Mouse (Mus musculus): Measurements from ENCODE around the gene Cdk10. TPM values are rescaled to one million over a fixed set of nuclear protein-coding genes. Genes with fewer than 3 reads are reported as not detected.

The Cdk10 gene
- polyA plus RNA-seq, 1 experiment from 2014 or later: 18.3 TPM

GRCm38 (mm10) chr8:123267926-123268656, 43.4 kb downstream of the Cdk10 start:
- DNase-seq (ENCODE audit: low spot score): no peak

DNA sequence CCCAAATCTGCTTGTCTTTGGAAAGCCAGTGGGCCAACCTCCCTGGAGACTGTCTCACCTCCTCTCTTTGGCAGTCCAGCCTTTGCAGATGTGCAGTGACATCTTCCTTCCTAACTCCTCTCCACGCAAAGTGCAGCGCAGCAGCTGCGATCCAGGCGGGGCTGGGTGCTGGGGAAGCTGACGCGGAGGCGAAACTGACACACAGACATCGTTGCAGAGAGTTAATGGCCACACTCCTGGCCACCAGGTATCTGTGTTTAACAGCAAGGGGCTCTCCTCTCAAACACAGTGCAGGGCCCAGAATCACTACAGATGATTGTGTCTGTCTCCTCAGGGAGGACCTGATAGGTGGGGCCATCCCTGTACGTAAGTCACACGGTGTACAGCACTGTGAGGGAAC, 46.5 kb downstream of the Cdk10 start:
- no peak for DNase-seq (ENCODE audit: low spot score)

DNA sequence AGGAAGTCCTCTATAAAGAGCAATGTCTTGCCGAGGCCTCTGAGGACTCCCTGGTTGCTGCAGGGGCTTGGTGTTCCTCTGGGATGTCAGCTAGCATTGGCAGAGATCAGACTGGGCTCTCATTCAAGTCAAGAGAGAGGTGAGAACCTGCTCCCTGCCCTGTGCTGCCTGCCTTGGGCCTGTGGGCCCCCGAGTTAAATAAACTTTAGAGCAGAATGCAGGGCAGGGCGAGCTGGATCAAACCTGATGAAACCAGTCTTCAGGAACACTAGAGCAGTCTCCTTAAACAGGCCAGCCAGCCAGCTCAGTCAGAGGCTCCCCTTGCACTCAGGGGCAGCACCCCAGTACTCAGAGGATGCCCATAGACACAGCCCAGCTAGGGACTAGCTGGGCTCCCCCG, 47.3 kb downstream of the Cdk10 start:
- DNase-seq (ENCODE audit: low spot score): no peak

GRCm38 (mm10) chr8:123274447-123274846, 49.8 kb downstream of the Cdk10 start:
- DNase-seq (ENCODE audit: low spot score): no peak

GRCm38 (mm10) chr8:123275096-123275495, 50.5 kb downstream of the Cdk10 start:
- DNase-seq (ENCODE audit: low spot score): no peak

- DNase-seq (ENCODE audit: low spot score): no peak
Measured at GRCm38 (mm10) chr8:123278445-123278844, 53.8 kb downstream of the Cdk10 start.

DNA sequence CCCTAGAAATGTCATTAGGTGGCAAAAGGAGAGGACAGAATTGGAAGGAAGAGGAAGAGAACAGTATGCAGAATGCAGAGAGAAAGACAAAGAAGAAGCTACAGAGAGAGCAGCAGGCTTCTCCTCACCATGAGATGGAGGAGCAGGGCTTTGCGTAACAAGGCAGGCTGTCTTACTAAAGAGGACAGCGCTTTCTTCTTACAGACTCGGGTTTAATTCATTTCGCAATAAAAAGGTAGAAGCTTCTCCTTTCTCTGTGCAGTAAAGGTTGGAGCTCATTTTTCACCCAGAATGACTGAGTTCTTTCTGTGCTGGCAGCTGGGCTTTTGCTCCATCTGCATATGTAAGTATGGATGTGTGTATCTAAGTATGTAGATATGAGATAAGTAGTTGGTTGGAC, 55.2 kb downstream of the Cdk10 start:
- no peak for DNase-seq (ENCODE audit: low spot score)

DNA sequence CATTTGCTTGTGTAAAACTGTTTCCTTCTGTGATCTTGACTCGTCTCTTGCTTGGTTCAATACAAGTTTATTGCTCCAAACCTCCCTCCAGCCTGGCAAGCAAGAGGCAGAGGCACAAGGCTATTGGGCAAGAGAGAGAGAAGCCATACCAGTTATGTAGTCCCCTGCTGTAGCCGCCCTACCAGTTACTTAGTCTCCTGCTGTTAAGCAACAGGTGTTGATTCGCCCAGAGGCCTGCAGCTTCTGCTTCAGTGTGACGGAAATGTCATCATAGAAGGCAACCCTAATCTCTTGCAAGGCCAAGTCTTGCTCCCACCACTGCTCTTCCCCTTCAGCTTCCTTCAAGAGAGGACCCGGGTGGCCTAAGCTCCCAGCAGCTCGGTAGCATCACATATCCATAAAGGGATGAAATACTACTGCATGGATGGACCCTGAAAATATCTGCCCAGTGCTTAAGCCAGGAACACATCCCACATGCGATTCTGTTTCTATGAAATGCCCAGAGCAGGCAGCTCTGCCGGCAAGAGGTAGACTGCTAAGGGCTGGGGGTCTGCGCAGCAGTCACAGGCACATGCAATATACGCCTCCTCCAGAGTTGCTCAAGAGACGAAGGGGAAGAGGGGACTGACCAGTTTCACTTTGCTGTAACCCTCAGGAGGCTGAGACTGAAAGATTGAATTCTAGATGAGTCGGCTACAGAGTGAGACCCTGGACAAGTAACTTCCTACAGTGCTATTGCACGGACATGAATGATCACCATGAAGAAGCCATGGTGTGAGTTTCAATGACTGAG, 55.9 kb downstream of the Cdk10 start:
- DNase-seq (ENCODE audit: low spot score): no peak

Other genes starting within 250 kb of the Cdk10 start
- 51.4 and 78.6 TPM in 2 replicates for gene Ankrd11, start 182.6 kb upstream of the Cdk10 start, polyA plus RNA-seq (2015; fragmentation: Nextera tagmentation; extraction: Ambion mirVana)
- 48.2 and 49.5 TPM in 2 replicates for gene Spg7, start 161.9 kb upstream of the Cdk10 start, polyA plus RNA-seq (2015; fragmentation: Nextera tagmentation; extraction: Ambion mirVana)
- gene Rpl13, start 122.5 kb upstream of the Cdk10 start, polyA plus RNA-seq (2015; fragmentation: Nextera tagmentation; extraction: Ambion mirVana): 1,818 and 1,880 TPM in 2 replicates
- gene Cpne7, start 107.5 kb upstream of the Cdk10 start, polyA plus RNA-seq (2015; fragmentation: Nextera tagmentation; extraction: Ambion mirVana): 0.22 and 0.31 TPM in 2 replicates
- gene Sult5a1, start 66.5 kb upstream of the Cdk10 start, polyA plus RNA-seq (2015; fragmentation: Nextera tagmentation; extraction: Ambion mirVana): 3.7 and 3.8 TPM in 2 replicates
- 2.7 and 3.7 TPM in 2 replicates for gene Dpep1, start 38.6 kb upstream of the Cdk10 start, polyA plus RNA-seq (2015; fragmentation: Nextera tagmentation; extraction: Ambion mirVana)
- gene Chmp1a, start 12.1 kb upstream of the Cdk10 start, polyA plus RNA-seq (2015; fragmentation: Nextera tagmentation; extraction: Ambion mirVana): 144 and 151 TPM in 2 replicates
- gene Spata33, start 12.0 kb upstream of the Cdk10 start, polyA plus RNA-seq (2015; fragmentation: Nextera tagmentation; extraction: Ambion mirVana): 1.0 and 2.2 TPM in 2 replicates
- 8.4 and 8.8 TPM in 2 replicates for gene Spata2l, start 11.4 kb downstream of the Cdk10 start, polyA plus RNA-seq (2015; fragmentation: Nextera tagmentation; extraction: Ambion mirVana)
- gene Zfp276, start 29.4 kb downstream of the Cdk10 start, polyA plus RNA-seq (2015; fragmentation: Nextera tagmentation; extraction: Ambion mirVana): 15.8 and 18.8 TPM in 2 replicates
- 11.5 and 12.0 TPM in 2 replicates for gene Vps9d1, start 29.5 kb downstream of the Cdk10 start, polyA plus RNA-seq (2015; fragmentation: Nextera tagmentation; extraction: Ambion mirVana)
- 22.0 and 22.5 TPM in 2 replicates for gene Fanca, start 93.7 kb downstream of the Cdk10 start, polyA plus RNA-seq (2015; fragmentation: Nextera tagmentation; extraction: Ambion mirVana)
- gene Spire2, start 107.9 kb downstream of the Cdk10 start, polyA plus RNA-seq (2015; fragmentation: Nextera tagmentation; extraction: Ambion mirVana): 1.3 and 1.4 TPM in 2 replicates
- gene Tcf25, start 148.9 kb downstream of the Cdk10 start, polyA plus RNA-seq (2015; fragmentation: Nextera tagmentation; extraction: Ambion mirVana): 155 and 165 TPM in 2 replicates
- gene Mc1r, start 182.3 kb downstream of the Cdk10 start, polyA plus RNA-seq (2015; fragmentation: Nextera tagmentation; extraction: Ambion mirVana): 0.28 and 0.56 TPM in 2 replicates
- gene Tubb3, start 186.6 kb downstream of the Cdk10 start, polyA plus RNA-seq (2015; fragmentation: Nextera tagmentation; extraction: Ambion mirVana): 11.9 and 16.3 TPM in 2 replicates
- 21.3 and 24.0 TPM in 2 replicates for gene Def8, start 198.7 kb downstream of the Cdk10 start, polyA plus RNA-seq (2015; fragmentation: Nextera tagmentation; extraction: Ambion mirVana)

All from thymus, postnatal 0 days (tissue).